Mouse (Mus musculus): ENCODE measurements around the gene Togaram2. TPM values are rescaled to one million over a fixed set of nuclear protein-coding genes. Genes with fewer than 3 reads are reported as not detected.
"Not testable (repeated sequence)": the region's sequence is repeated elsewhere in the genome, so short reads cannot be mapped to it uniquely, and the experiment has no call there.

The Togaram2 gene
- 0.16 TPM in 1 of 2 replicates, not detected in the other for polyA plus RNA-seq (2015; fragmentation: Nextera tagmentation; extraction: Ambion mirVana)

DNA sequence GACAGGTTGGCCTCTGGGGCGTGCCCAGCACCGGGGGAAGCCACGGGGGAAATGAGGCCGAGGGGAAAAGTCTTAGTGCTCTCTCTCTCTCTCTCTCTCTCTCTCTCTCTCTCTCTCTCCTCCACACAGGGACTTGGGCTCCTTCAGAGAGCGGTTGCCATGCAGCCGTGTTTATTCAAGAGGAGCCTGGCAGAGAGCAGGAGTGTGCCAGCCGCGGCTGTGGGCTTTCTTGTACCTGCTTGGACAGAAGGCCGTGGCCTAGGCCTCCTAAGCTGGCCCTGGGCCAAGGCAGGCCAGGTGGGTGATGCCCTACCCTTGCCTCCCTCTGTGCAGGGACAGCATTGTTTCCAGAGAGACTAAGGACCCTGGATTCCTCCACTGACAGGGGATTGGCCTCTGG, at the start of gene Togaram2:
Togaram2 (plus strand) TSS at position 170 of the 400 bp plus-strand sequence.
- no peaks in the 10 kb centered on the region for H3K9me3 ChIP-seq (replicated peaks)
- no peaks in the 10 kb centered on the region for H3K36me3 ChIP-seq (replicated peaks)
- no peak within 1 kb of the TSS for H3K4me2 ChIP-seq
- 61% methylated on average over 9 of the region's 9 CpGs for WGBS (ENCODE audit: insufficient replicate concordance)
- H3K4me1 ChIP-seq (replicated peaks) = no peaks in the 10 kb centered on the region
- no peaks in the 10 kb centered on the region for H3K27me3 ChIP-seq
- H3K4me3 ChIP-seq (replicated peaks) = no peak within 1 kb of the TSS
- H3K9ac ChIP-seq = no peak within 1 kb of the TSS
- H3K27ac ChIP-seq (replicated peaks) = no peak within 1 kb of the TSS
- no peak for ATAC-seq (ENCODE audit: insufficient read depth)

DNA sequence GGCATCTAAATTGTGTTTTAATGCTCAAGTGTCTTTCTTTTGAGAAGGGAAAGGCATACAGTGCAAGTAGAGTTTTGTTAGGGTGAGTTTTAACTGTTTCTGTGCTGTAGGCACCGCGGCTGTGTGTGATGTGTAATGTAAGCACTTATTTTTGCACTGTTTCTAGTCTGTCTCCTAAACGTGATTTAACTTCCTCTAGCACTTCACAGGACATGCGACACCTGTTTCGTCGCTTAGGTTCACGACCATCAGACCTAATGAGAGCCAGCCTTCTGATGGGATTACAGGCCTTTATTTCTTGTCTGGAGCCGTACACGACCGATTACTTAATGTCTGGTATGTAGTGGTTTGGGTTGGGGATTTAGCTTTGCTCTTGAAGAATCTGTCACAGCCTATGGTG, 41.3 kb upstream of the Togaram2 start:
- Histone ChIP-seq H3K4me1 (replicated peaks) (no peaks in the 10 kb centered on the region), H3K9me3 (replicated peaks) (no peaks in the 10 kb centered on the region), H3K9ac (no peak overlapping the region), H3K4me3 (replicated peaks) (no peak overlapping the region), H3K4me2 (no peak overlapping the region), H3K36me3 (replicated peaks) (peaks cover 90% of the 10 kb centered on the region), H3K27ac (replicated peaks) (no peak overlapping the region), H3K27me3 (no peaks in the 10 kb centered on the region)
- WGBS (ENCODE audit: insufficient replicate concordance) = 77% methylated on average over 10 of the region's 10 CpGs
- no peak for ATAC-seq (ENCODE audit: insufficient read depth)

DNA sequence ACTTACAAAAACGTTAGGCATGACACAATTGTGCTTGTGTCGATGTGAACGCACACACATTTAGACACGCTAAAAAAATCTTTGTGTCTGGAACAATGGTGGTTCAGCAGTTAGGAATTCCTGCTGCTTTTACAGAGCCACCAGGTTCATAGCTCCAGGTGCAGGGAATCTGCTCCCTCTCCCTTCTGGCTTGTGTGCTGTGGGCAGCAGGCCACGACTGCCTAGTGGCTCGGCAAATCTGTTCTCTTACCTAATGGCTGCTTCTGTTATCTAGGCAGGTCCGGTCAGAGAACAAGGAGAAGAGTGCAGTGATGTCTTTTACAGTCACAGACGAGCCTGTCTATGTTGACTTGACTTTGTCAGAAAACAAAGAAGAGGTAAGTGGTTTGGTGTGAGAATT, 39.7 kb upstream of the Togaram2 start:
- H3K9me3 ChIP-seq (replicated peaks) = no peaks in the 10 kb centered on the region
- H3K36me3 ChIP-seq (replicated peaks) = peaks cover 91% of the 10 kb centered on the region
- H3K27me3 ChIP-seq = no peaks in the 10 kb centered on the region
- no peak overlapping the region for H3K9ac ChIP-seq
- 76% methylated on average over 8 of the region's 8 CpGs for WGBS (ENCODE audit: insufficient replicate concordance)
- no peak for ATAC-seq (ENCODE audit: insufficient read depth)
- H3K4me1 ChIP-seq (replicated peaks) = no peaks in the 10 kb centered on the region
- H3K4me2 ChIP-seq = no peak overlapping the region
- H3K27ac ChIP-seq (replicated peaks) = no peak overlapping the region
- H3K4me3 ChIP-seq (replicated peaks) = no peak overlapping the region

DNA sequence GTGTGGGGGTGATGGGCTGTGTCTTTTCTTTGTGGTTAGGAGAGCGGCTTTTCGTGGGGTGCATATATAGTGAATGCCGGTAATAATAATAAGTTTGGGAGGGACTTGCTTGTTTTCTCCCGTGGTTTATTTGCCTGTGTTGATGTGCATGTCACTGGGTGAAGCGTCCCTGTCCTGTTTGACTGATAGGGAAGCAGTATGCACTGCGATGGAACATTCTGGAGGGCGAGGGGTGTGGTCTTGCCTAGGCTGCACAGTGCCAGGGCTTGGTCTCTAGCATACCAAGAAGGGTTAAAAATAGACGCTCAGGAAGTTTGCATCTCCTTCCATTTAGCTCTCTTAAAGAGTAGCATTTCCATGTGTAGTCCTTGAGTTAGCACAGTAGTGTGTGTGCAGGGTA, 36.3 kb upstream of the Togaram2 start:
- no peak for ATAC-seq (ENCODE audit: insufficient read depth)
- Histone ChIP-seq H3K9ac (no peak overlapping the region), H3K36me3 (replicated peaks) (peaks cover 93% of the 10 kb centered on the region), H3K4me1 (replicated peaks) (no peaks in the 10 kb centered on the region), H3K27me3 (no peaks in the 10 kb centered on the region), H3K27ac (replicated peaks) (no peak overlapping the region), H3K4me2 (no peak overlapping the region), H3K4me3 (replicated peaks) (no peak overlapping the region), H3K9me3 (replicated peaks) (no peaks in the 10 kb centered on the region)
- WGBS (ENCODE audit: insufficient replicate concordance) = 80% methylated on average over 8 of the region's 8 CpGs

DNA sequence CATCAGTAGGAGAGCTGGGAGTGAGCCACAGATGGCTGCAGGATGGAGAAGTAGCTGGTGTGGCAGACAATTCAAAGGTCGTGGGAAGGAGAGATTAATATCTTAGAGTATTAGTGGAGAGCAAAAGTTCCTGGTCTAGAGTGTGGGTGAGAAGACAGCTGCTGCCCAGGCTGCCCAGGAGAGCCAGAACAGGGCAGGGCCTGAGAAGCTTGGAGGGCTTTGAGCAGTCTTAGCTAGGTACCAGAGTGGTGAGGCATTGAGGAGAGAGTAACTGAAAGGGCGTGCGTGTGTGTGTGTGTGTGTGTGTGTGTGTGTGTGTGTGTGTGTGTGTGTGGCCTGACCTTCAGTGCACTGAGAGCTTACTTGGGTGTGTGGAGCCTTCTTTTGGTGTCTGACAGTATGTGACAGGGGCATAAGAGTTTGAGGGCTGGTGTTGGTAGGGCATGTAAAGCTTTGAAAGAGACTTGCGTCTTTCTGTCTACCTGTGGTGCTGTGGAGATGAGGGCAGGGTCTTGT, 35.3 kb upstream of the Togaram2 start:
- H3K4me3 ChIP-seq (replicated peaks) = no peak overlapping the region
- WGBS (ENCODE audit: insufficient replicate concordance) = 65% methylated on average over 4 of the region's 4 CpGs
- no peak overlapping the region for H3K4me2 ChIP-seq
- H3K36me3 ChIP-seq (replicated peaks) = peaks cover 95% of the 10 kb centered on the region
- no peak overlapping the region for H3K27ac ChIP-seq (replicated peaks)
- H3K9me3 ChIP-seq (replicated peaks) = no peaks in the 10 kb centered on the region
- H3K9ac ChIP-seq = no peak overlapping the region
- no peaks in the 10 kb centered on the region for H3K4me1 ChIP-seq (replicated peaks)
- no peak for ATAC-seq (ENCODE audit: insufficient read depth)
- H3K27me3 ChIP-seq = no peaks in the 10 kb centered on the region

DNA sequence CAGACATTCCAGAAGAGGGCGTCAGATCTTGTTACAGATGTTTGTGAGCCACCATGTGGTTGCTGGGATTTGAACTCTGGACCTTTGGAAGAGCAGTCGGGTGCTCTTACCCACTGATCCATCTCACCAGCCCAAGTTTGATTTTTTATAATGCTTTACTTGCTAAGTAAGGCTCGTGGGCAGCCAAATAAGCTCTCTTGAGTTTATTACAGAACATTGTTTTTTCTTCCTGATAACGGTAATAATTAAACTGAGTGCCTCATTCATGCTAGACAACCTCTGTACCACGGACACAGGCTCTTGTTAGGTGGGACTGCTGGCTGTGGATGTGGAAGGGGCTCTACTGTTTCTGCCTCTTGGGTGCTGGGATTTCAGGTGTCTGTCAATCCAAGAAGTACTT, 34.0 kb upstream of the Togaram2 start:
- H3K27me3 ChIP-seq; H3K27ac ChIP-seq (replicated peaks); ATAC-seq (ENCODE audit: insufficient read depth); H3K9me3 ChIP-seq (replicated peaks); H3K9ac ChIP-seq; H3K4me1 ChIP-seq (replicated peaks); H3K4me3 ChIP-seq (replicated peaks); H3K4me2 ChIP-seq: not testable (repeated sequence)
- peaks cover 90% of the 10 kb centered on the region for H3K36me3 ChIP-seq (replicated peaks)
- 68% methylated on average over 5 of the region's 5 CpGs for WGBS (ENCODE audit: insufficient replicate concordance)

DNA sequence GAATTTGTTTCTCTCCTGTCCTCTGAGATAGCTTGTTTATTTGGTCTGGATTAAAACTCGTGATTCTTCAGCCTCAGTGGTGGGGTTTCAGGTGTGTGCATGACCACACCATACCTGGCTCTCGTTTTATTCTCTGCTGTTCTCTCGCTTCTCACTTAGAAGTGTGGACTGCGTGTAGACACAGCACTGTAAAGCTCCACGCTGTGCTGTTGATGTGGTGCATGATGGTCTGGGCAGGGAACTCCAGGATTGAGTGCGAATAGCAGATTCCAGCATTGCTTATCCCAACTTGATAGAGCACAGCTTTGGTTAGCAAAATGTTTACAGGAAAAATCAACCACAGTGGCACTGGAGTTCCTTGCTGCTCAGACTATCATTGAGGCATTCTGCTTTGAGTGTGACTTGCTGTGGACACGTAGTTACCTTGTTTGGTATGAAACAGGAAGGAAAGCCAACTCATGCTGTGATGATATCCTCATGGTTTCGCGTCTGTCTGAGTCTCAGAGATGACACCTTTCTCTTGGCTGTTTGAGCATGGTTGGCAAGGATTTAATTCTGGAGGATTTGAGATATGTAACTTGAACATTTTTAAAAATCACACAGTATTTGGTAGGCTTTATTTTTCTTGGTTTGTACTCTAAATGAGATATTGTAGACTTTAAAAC, 32.5 kb upstream of the Togaram2 start:
- H3K9me3 ChIP-seq (replicated peaks) = no peaks in the 10 kb centered on the region
- WGBS (ENCODE audit: insufficient replicate concordance) = 69% methylated on average over 9 of the region's 9 CpGs
- no peak overlapping the region for H3K27ac ChIP-seq (replicated peaks)
- no peak for ATAC-seq (ENCODE audit: insufficient read depth)
- H3K4me3 ChIP-seq (replicated peaks) = no peak overlapping the region
- no peak overlapping the region for H3K9ac ChIP-seq
- H3K27me3 ChIP-seq = no peaks in the 10 kb centered on the region
- H3K4me2 ChIP-seq = no peak overlapping the region
- no peaks in the 10 kb centered on the region for H3K4me1 ChIP-seq (replicated peaks)
- peaks cover 88% of the 10 kb centered on the region for H3K36me3 ChIP-seq (replicated peaks)

DNA sequence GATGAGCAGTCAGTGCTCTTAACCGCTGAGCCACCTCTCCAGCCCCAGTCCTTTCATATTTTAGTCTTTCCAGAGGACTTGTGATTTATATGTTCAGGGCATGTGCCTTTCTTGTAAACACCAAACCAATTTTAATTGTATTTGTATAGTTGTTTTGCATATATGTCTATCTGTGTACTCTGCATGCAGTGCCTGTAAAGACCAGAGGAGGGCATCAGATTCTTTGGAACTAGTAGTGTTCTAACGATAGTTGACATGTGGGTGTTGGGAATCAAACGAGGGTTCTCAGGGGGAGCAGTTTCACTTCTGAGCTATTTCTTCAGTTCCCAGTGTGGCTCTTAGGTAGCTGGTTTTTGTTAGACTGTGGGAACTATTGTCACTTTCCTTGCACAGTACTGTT, 30.9 kb upstream of the Togaram2 start:
- peaks cover 85% of the 10 kb centered on the region for H3K36me3 ChIP-seq (replicated peaks)

DNA sequence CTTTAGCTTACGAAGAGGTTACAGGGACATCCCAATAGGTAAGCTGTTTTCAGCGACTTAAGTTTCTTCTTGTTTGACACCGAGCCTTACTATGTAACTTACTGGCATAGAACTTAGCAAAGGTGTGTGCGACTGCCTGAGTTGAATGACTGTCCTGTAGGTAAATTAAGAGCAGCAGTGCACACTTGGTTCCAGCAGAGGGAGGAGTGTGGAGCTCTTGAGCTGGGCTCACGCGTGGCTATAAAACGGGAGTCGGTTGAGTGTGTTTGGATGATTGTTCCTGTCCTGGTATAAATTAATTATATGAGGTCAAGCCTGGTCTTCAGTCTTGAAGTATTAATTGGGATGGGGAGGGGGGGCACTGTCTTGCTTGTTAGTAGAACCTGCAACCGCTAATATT, 23.1 kb upstream of the Togaram2 start:
- 85% methylated on average over 9 of the region's 9 CpGs for WGBS (ENCODE audit: insufficient replicate concordance)
- Histone ChIP-seq H3K9ac (no peak overlapping the region), H3K4me2 (no peak overlapping the region), H3K4me1 (replicated peaks) (no peaks in the 10 kb centered on the region), H3K36me3 (replicated peaks) (peaks cover 78% of the 10 kb centered on the region), H3K9me3 (replicated peaks) (no peaks in the 10 kb centered on the region), H3K4me3 (replicated peaks) (no peak overlapping the region), H3K27ac (replicated peaks) (no peak overlapping the region), H3K27me3 (no peaks in the 10 kb centered on the region)
- ATAC-seq (ENCODE audit: insufficient read depth) = no peak

More for the DNA sequence above, 30.9 kb upstream of the Togaram2 start:
- Histone ChIP-seq H3K9me3 (replicated peaks) (no peaks in the 10 kb centered on the region), H3K9ac (no peak overlapping the region), H3K4me1 (replicated peaks) (no peaks in the 10 kb centered on the region), H3K27ac (replicated peaks) (no peak overlapping the region), H3K27me3 (no peaks in the 10 kb centered on the region), H3K4me2 (no peak overlapping the region), H3K4me3 (replicated peaks) (no peak overlapping the region)
- no peak for ATAC-seq (ENCODE audit: insufficient read depth)
- 76% methylated on average over 3 of the region's 3 CpGs for WGBS (ENCODE audit: insufficient replicate concordance)

DNA sequence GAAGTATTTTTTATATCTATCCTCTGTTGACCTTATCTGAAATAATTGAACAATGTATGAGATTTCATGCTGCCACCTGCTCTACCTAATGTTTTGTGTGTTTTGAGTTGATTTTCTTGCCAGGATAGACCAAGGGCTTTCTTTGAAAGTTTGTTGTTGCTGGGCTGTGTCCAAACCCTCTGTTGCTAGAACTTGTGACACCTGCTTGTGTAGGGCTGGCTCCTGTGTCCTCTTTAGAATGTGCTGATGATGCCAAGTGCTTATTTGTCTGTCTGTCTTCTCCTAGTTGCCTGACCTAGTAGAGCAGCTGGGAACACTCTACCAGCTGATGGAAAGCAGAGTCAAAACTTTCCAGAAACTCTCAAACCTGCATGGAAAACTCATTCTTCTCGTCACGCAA, 20.6 kb upstream of the Togaram2 start:
- Histone ChIP-seq H3K9me3 (replicated peaks) (no peaks in the 10 kb centered on the region), H3K27me3 (no peaks in the 10 kb centered on the region), H3K9ac (no peak overlapping the region), H3K4me3 (replicated peaks) (no peak overlapping the region), H3K27ac (replicated peaks) (no peak overlapping the region), H3K36me3 (replicated peaks) (peaks cover 78% of the 10 kb centered on the region), H3K4me2 (no peak overlapping the region), H3K4me1 (replicated peaks) (no peaks in the 10 kb centered on the region)
- no peak for ATAC-seq (ENCODE audit: insufficient read depth)
- 78% methylated on average over 2 of the region's 2 CpGs for WGBS (ENCODE audit: insufficient replicate concordance)

DNA sequence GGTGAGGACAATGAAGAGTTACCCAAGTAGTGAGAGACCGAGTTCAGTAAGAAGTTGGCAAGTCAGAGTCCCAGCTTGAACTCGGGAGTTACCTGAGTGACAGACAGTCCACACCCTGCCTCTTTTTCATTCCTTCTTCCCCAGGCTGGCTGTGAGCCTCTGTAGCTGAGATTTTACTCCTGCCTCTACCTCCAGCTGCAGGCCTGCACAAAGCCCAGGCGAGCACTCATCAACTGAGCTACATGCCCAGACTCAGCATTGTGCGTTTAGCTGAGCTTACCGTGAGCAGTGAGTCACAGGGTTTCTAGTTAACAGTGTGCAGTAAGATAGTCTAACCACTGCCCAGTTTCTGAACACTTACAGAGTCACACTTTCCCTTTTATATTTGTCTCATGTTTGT, 20.1 kb upstream of the Togaram2 start:
- Histone ChIP-seq H3K4me3 (replicated peaks) (no peak overlapping the region), H3K9me3 (replicated peaks) (no peaks in the 10 kb centered on the region), H3K27me3 (no peaks in the 10 kb centered on the region), H3K36me3 (replicated peaks) (peaks cover 80% of the 10 kb centered on the region), H3K27ac (replicated peaks) (no peak overlapping the region), H3K4me1 (replicated peaks) (no peaks in the 10 kb centered on the region), H3K4me2 (no peak overlapping the region), H3K9ac (no peak overlapping the region)
- WGBS (ENCODE audit: insufficient replicate concordance) = 81% methylated on average over 5 of the region's 5 CpGs
- no peak for ATAC-seq (ENCODE audit: insufficient read depth)

DNA sequence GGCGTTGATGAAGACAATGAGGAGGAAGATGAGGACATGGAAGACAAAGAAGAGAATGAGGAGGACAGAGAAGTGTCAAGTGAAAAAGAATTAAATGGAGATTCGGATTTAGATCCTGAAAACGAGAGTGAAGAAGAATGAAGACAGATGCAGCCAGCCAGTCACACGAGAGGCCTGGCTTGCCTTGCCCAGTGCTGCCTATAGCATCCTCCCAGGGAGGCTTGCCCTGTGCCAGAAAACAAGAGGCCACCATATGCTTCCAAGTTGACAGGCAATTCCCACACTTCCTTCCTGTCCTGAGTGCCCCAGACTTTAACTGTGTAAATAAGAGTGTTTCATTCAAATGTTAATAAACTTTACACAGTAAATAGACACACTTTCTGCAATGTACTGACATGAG, 15.5 kb upstream of the Togaram2 start:
- no peaks in the 10 kb centered on the region for H3K27me3 ChIP-seq
- H3K4me3 ChIP-seq (replicated peaks) = no peak overlapping the region
- peaks cover 51% of the 10 kb centered on the region for H3K36me3 ChIP-seq (replicated peaks)
- WGBS (ENCODE audit: insufficient replicate concordance) = 83% methylated on average over 4 of the region's 4 CpGs
- peaks cover 9% of the 10 kb centered on the region; the same call in 1 of the 2 replicates for H3K4me1 ChIP-seq (replicated peaks)
- H3K4me2 ChIP-seq = no peak overlapping the region
- H3K9me3 ChIP-seq (replicated peaks) = no peaks in the 10 kb centered on the region
- no peak overlapping the region for H3K9ac ChIP-seq
- ATAC-seq (ENCODE audit: insufficient read depth) = no peak
- no peak overlapping the region for H3K27ac ChIP-seq (replicated peaks)

Measured in liver, embryonic 15.5 days (tissue).